Mouse (Mus musculus): ENCODE measurements around the gene Akt1. TPM values are rescaled to one million over a fixed set of nuclear protein-coding genes. Genes with fewer than 3 reads are reported as not detected.

Akt1 gene
- polyA plus RNA-seq, 1 experiment from 2014 or later: 126 TPM

DNA sequence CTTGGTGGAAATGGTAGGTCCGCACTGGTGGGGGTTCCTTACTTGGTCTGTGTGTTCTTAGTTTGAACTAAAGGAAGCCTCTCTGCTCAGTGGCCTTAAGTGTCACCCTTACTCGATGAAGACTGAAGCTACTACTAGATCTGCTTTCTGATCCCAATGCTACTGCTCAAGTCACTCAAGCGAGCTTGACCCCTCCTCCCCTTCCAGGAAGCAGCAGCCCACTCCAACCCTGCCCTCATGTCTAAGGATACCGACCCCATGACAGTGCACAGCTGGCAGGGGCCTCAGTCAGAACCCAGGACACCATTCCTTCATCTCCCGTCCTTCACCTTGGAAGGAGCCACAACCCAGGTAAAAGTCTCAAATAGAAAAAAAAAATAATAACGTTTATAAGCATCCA is 45.5 kb upstream of the Akt1 start, which contains the start of gene Cep170b:
Gene Cep170b (plus strand): TSS at position 240 of the 400 bp plus-strand sequence.
- H3K36me3 ChIP-seq (ENCODE audit: control insufficient read depth, insufficient read depth, low read length): no peaks in the 10 kb centered on the region

DNA sequence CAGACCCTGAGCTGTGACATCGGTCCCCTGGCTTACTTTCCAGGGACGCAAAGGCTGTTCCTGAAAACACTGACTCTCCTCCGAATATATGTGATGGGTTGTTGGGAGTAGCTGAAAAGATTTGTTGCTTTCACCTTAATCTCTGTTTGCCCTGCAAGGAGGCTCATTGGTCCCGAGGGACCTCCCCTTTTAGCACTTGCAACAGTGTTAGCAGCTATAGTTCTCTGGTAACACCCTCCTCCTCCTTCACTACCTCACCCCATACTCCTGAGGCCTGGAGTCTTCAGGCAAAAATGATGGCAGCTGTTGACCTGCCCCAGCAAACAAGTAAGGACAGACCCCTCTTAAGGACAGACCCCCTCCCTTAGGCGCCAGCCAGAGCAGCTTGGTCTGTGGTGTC is 44.3 kb upstream of the Akt1 start:
- Histone ChIP-seq H3K36me3 (ENCODE audit: control insufficient read depth, insufficient read depth, low read length) (no peaks in the 10 kb centered on the region), H3K4me3 (ENCODE audit: low read depth, low read length) (no peak overlapping the region), H3K27ac (ENCODE audit: low read depth, low read length) (no peak overlapping the region), H3K4me1 (ENCODE audit: control insufficient read depth, insufficient read depth, low read length) (peaks cover 11% of the 10 kb centered on the region; the same call in 1 of the 2 replicates), H3K4me2 (ENCODE audit: low read depth) (no peak overlapping the region), H3K9ac (ENCODE audit: low read length) (no peak overlapping the region), H3K27me3 (ENCODE audit: control insufficient read depth, insufficient read depth, low read length) (peaks cover 23% of the 10 kb centered on the region), H3K9me3 (ENCODE audit: control insufficient read depth, low read length) (no peaks in the 10 kb centered on the region)
- WGBS: 58% methylated on average over 5 of the region's 5 CpGs
- DNase-seq (ENCODE audit: low spot score): no peak
- ATAC-seq (ENCODE audit: insufficient read depth, low FRiP score, low TSS enrichment): no peak

More for the DNA sequence above, 45.5 kb upstream of the Akt1 start, which contains the start of gene Cep170b:
- 71% methylated on average over 6 of the region's 6 CpGs for WGBS
- Histone ChIP-seq H3K9me3 (ENCODE audit: control insufficient read depth, low read length) (no peaks in the 10 kb centered on the region), H3K4me3 (ENCODE audit: low read depth, low read length) (peak within 1 kb of the TSS; percentile 81), H3K27me3 (ENCODE audit: control insufficient read depth, insufficient read depth, low read length) (peaks cover 23% of the 10 kb centered on the region), H3K9ac (ENCODE audit: low read length) (no peak within 1 kb of the TSS; the same call in 1 of the 2 replicates), H3K27ac (ENCODE audit: low read depth, low read length) (no peak within 1 kb of the TSS), H3K4me1 (ENCODE audit: control insufficient read depth, insufficient read depth, low read length) (peaks cover 11% of the 10 kb centered on the region; the same call in 1 of the 2 replicates), H3K4me2 (ENCODE audit: low read depth) (peak within 1 kb of the TSS; percentile 100; the same call in 1 of the 2 replicates)
- ATAC-seq (ENCODE audit: insufficient read depth, low FRiP score, low TSS enrichment) (no peak), DNase-seq (ENCODE audit: low spot score) (no peak)

DNA sequence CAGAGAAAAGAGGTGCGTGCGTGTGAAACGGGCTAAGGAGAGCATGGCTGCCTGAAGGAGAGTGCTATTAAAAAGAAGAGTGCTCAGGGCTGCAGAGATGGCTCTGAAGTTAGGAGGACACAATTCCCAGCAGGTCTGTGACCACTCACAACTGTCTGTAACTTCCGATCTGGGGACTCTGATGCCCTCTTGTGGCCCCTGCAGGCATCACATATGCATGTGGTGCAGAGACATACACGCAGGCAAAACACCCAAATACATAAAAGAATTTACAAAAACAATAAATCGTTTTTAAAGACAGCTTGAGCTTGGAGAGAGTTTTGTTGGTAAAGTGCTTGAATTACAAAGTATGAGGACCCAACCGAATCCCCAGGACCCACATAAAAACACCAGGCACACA is 42.5 kb upstream of the Akt1 start:
- Histone ChIP-seq H3K4me1 (ENCODE audit: control insufficient read depth, insufficient read depth, low read length) (0 out of 2 replicates have a peak, but pooled peaks cover 5% of the 10 kb centered on the region), H3K9me3 (ENCODE audit: control insufficient read depth, low read length) (no peaks in the 10 kb centered on the region), H3K4me2 (ENCODE audit: low read depth) (no peak overlapping the region), H3K27ac (ENCODE audit: low read depth, low read length) (no peak overlapping the region), H3K9ac (ENCODE audit: low read length) (no peak overlapping the region), H3K36me3 (ENCODE audit: control insufficient read depth, insufficient read depth, low read length) (no peaks in the 10 kb centered on the region), H3K4me3 (ENCODE audit: low read depth, low read length) (no peak overlapping the region), H3K27me3 (ENCODE audit: control insufficient read depth, insufficient read depth, low read length) (peaks cover 19% of the 10 kb centered on the region)
- DNase-seq (ENCODE audit: low spot score) (peak; percentile 67), ATAC-seq (ENCODE audit: insufficient read depth, low FRiP score, low TSS enrichment) (no peak)
- 32% methylated on average over 7 of the region's 7 CpGs for WGBS

DNA sequence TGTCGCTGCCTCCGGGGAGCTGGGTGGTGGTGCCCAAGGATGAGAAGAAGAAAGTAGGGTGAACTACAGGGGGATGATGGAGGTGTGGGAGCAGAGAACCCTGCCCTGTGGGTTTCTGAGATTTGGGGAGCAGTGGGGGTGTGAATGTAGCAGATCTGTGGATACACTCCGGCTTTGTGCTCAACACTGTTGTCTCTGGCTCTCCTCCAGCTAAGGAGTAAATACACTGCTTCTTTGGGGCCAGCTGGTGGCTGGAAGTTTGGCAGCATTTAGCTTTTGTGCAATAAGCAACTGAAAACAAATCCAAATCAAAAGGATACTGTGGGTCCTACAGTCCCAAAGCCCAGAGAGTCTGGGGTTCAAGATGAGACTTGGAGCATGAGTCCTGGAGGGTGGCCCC is 39.3 kb upstream of the Akt1 start:
- Histone ChIP-seq H3K4me2 (ENCODE audit: low read depth) (no peak overlapping the region), H3K27me3 (ENCODE audit: control insufficient read depth, insufficient read depth, low read length) (no peaks in the 10 kb centered on the region), H3K4me1 (ENCODE audit: control insufficient read depth, insufficient read depth, low read length) (no peaks in the 10 kb centered on the region), H3K9ac (ENCODE audit: low read length) (no peak overlapping the region), H3K4me3 (ENCODE audit: low read depth, low read length) (no peak overlapping the region), H3K9me3 (ENCODE audit: control insufficient read depth, low read length) (no peaks in the 10 kb centered on the region), H3K27ac (ENCODE audit: low read depth, low read length) (no peak overlapping the region), H3K36me3 (ENCODE audit: control insufficient read depth, insufficient read depth, low read length) (no peaks in the 10 kb centered on the region)
- 66% methylated on average over 3 of the region's 3 CpGs for WGBS
- no peak for DNase-seq (ENCODE audit: low spot score)
- no peak for ATAC-seq (ENCODE audit: insufficient read depth, low FRiP score, low TSS enrichment)

DNA sequence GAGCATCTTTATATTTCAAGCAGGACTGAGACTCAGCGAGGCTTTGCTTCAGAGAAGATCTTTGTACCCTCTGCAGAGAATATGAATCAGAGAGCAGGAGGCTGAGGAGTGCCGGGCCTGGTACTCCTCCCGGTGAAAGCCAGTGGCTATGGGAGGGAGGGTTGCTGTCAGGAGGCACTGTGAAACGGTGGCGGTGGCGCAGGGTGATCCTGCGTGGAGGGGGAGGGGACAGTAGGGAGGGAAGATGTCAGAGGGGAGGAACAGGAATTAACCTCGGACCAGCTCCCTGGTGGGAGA is 32.8 kb upstream of the Akt1 start:
- WGBS: 29% methylated on average over 8 of the region's 8 CpGs
- H3K27ac ChIP-seq (ENCODE audit: low read depth, low read length): no peak overlapping the region
- H3K4me2 ChIP-seq (ENCODE audit: low read depth): no peak overlapping the region
- 0 out of 2 replicates have a peak, but pooled peaks cover 2% of the 10 kb centered on the region for H3K27me3 ChIP-seq (ENCODE audit: control insufficient read depth, insufficient read depth, low read length)
- H3K9me3 ChIP-seq (ENCODE audit: control insufficient read depth, low read length): no peaks in the 10 kb centered on the region
- H3K4me3 ChIP-seq (ENCODE audit: low read depth, low read length): no peak overlapping the region
- no peaks in the 10 kb centered on the region for H3K36me3 ChIP-seq (ENCODE audit: control insufficient read depth, insufficient read depth, low read length)
- no peak overlapping the region for H3K9ac ChIP-seq (ENCODE audit: low read length)
- ATAC-seq (ENCODE audit: insufficient read depth, low FRiP score, low TSS enrichment) (no peak), DNase-seq (ENCODE audit: low spot score) (no peak)
- no peaks in the 10 kb centered on the region for H3K4me1 ChIP-seq (ENCODE audit: control insufficient read depth, insufficient read depth, low read length)

DNA sequence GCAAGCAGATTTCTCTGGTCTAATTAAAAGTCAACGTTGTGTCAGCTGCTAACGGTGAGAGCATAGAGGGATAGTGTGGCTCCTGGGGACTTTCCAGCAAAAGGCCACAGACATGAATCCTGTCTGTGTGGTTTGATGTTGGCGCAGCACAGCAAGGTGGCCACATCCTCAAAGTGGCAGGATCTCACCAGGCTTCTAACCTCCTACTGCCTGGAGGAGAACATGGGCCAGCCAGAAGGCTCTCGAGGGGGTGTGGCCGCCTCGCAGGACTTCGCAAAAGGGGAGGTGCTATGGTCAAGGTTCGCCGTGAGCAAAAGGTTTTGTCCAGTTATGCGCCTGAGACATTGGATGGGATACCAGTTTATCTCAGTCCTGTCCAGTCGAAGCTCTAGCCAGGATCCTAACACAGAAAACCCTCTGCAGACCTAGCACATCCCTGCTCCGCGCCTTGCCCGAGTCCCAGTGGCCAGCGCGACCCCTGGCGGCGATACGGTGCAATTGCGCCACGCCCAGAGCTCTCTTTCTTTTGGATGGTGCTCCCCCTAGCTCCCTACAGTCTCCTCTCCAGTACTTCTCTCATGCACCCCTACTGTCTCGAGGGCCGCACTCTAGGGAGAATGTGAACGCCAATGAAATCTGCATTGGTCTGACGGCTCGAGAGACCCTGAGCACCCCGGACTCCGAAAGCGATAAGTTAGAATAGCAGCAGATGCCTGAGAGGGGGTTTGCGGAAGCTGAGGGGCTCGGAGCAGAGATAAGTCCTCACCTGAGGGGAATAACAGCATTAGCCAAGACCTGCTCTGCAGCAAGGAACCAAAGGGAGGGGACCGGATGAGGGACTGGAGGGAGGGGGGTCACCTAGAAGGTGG is 32.3 kb upstream of the Akt1 start:
- Histone ChIP-seq H3K4me2 (ENCODE audit: low read depth) (no peak overlapping the region), H3K27ac (ENCODE audit: low read depth, low read length) (no peak overlapping the region), H3K27me3 (ENCODE audit: control insufficient read depth, insufficient read depth, low read length) (0 out of 2 replicates have a peak, but pooled peaks cover 2% of the 10 kb centered on the region), H3K4me1 (ENCODE audit: control insufficient read depth, insufficient read depth, low read length) (no peaks in the 10 kb centered on the region), H3K36me3 (ENCODE audit: control insufficient read depth, insufficient read depth, low read length) (no peaks in the 10 kb centered on the region), H3K9ac (ENCODE audit: low read length) (no peak overlapping the region), H3K4me3 (ENCODE audit: low read depth, low read length) (no peak overlapping the region), H3K9me3 (ENCODE audit: control insufficient read depth, low read length) (no peaks in the 10 kb centered on the region)
- peak; percentile 74 for ATAC-seq (ENCODE audit: insufficient read depth, low FRiP score, low TSS enrichment)
- peak; percentile 91 for DNase-seq (ENCODE audit: low spot score)
- 15% methylated on average over 32 of the region's 32 CpGs for WGBS

DNA sequence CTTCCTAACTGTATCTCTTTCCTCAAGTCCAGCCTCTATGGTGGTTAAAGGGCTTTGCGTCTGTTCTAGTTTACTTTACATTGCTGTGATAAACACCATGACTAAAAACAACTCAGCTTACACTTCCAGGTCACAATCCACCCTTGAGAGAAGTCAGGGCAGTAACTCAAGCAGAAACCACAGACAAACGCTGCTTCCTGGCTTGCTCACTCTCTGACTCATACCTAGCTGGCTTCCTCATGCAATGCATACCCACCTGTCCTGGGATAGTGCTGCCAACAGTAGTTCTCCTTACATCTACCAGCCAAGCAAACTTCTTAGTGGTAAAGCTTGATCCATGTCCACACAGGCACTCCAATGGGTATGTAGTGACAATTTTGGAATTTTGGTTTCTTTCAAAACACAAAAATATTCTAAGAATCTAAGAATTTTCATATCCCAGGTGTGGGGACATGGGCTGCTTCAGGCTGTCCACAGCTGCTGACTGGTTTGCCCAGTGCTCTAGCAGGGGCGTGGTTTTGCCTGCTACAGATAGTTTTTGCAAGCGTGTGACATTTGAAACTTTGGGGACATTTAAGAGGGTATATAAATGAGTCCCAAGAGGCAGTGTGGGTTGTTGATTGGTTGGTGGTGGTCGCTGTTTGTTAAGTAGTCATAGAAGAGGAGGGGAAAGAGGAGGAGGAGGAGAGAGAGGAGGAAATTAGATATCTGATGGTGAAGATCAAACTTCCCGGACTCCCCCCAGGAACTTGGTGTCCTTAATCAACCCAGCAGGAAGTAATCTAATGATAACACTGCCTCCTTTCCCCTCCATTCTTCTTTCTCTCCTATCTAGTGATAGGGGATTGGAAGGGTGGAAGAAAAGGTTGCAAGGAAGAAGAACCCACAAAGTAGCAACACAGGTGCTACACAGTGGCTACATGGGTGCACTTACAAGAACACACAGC is 28.0 kb upstream of the Akt1 start:
- DNase-seq (ENCODE audit: low spot score) (no peak), ATAC-seq (ENCODE audit: insufficient read depth, low FRiP score, low TSS enrichment) (no peak)
- H3K36me3 ChIP-seq (ENCODE audit: control insufficient read depth, insufficient read depth, low read length): no peaks in the 10 kb centered on the region
- no peak overlapping the region for H3K4me2 ChIP-seq (ENCODE audit: low read depth)
- no peaks in the 10 kb centered on the region for H3K9me3 ChIP-seq (ENCODE audit: control insufficient read depth, low read length)
- no peaks in the 10 kb centered on the region for H3K4me1 ChIP-seq (ENCODE audit: control insufficient read depth, insufficient read depth, low read length)
- no peak overlapping the region for H3K4me3 ChIP-seq (ENCODE audit: low read depth, low read length)
- no peak overlapping the region for H3K27ac ChIP-seq (ENCODE audit: low read depth, low read length)
- no peak overlapping the region for H3K9ac ChIP-seq (ENCODE audit: low read length)
- H3K27me3 ChIP-seq (ENCODE audit: control insufficient read depth, insufficient read depth, low read length): peaks cover 6% of the 10 kb centered on the region; the same call in 1 of the 2 replicates
- WGBS: 76% methylated on average over 6 of the region's 6 CpGs

DNA sequence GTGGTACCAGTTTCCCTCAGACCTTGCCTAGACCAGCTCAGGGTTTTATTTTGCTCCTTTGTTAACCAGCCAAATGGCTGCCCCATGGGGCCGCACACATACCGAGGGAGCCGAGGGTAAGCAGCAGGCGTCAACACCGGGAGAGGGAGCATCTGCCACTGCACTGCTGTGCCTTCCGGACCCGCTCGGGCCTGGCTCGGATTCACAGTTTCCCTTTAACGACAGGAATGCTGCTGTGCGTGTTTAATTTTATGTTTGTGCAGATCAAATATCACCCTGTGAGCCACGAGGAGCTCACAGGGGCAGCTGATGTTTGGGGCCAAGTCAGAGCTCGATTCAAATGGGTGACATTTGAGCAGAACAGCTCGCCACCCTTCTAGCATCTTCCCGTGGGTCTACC is 25.8 kb upstream of the Akt1 start:
- Histone ChIP-seq H3K4me2 (ENCODE audit: low read depth) (no peak overlapping the region), H3K4me3 (ENCODE audit: low read depth, low read length) (no peak overlapping the region), H3K9ac (ENCODE audit: low read length) (no peak overlapping the region), H3K4me1 (ENCODE audit: control insufficient read depth, insufficient read depth, low read length) (no peaks in the 10 kb centered on the region), H3K9me3 (ENCODE audit: control insufficient read depth, low read length) (no peaks in the 10 kb centered on the region), H3K36me3 (ENCODE audit: control insufficient read depth, insufficient read depth, low read length) (no peaks in the 10 kb centered on the region), H3K27ac (ENCODE audit: low read depth, low read length) (no peak overlapping the region), H3K27me3 (ENCODE audit: control insufficient read depth, insufficient read depth, low read length) (peaks cover 4% of the 10 kb centered on the region; the same call in 1 of the 2 replicates)
- 19% methylated on average over 15 of the region's 15 CpGs for WGBS
- DNase-seq (ENCODE audit: low spot score) (peak; percentile 42), ATAC-seq (ENCODE audit: insufficient read depth, low FRiP score, low TSS enrichment) (no peak)

Data from neural tube, embryonic 11.5 days (tissue).